Mouse (Mus musculus) adrenal gland, postnatal 25 days (tissue): ENCODE data around the gene Gprc5d. TPM values are rescaled to one million over a fixed set of nuclear protein-coding genes. Genes with fewer than 3 reads are reported as not detected.

Source experiments
- DNase-seq: peaks from one replicate; pipeline ENCODE4 v3.0.0; 2021; ENCODE audit warnings: mixed read lengths
- long read RNA-seq: library from polyadenylated mRNA; stranded (forward); transcript quantifications from one replicate; pipeline ENCODE4 v2.0.0, GENCODE M21; 2021
- total RNA-seq: library from RNA; stranded (reverse); gene quantifications from 2 replicates; pipeline ENCODE4 v1.2.3, GENCODE M21; 2021

The Gprc5d gene
- total RNA-seq: not detected in 2 replicates
- long read RNA-seq: 0 reads

GRCm38 (mm10) chr6:135118183-135118582 is at the start of gene Gprc5d:
Gene Gprc5d (minus strand): TSS chr6:135118283.
- DNase-seq: no peak

- no peak for DNase-seq
Observed at GRCm38 (mm10) chr6:135166712-135167111, 48.6 kb upstream of the Gprc5d start.

- no peak for DNase-seq
Observed at GRCm38 (mm10) chr6:135166262-135166661, 48.2 kb upstream of the Gprc5d start.

- no peak for DNase-seq
Observed at GRCm38 (mm10) chr6:135165706-135166105, 47.6 kb upstream of the Gprc5d start.

GRCm38 (mm10) chr6:135165191-135165590 is 47.1 kb upstream of the Gprc5d start:
- DNase-seq: no peak

- DNase-seq: no peak
Observed at GRCm38 (mm10) chr6:135162861-135163260, 44.8 kb upstream of the Gprc5d start.

DNA sequence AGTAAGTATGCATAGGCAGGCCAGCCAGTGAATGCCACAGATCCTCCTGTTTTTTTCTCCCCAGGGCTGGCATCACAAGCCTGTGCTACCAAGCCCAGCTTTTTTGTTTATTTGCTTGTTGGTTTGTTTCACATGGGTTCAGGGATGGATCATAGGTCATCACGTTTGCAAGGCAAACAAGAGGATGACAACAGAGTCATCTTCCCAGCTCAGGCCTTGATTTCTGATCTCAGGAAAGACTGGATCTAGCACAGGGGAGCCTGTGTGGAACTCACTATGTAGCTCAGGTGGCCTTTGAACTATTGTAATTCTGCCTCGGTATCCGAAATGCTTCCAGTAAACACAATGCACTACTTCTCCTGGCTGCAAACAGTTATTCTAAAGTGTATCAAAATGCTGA is 44.2 kb upstream of the Gprc5d start:
- no peak for DNase-seq

- no peak for DNase-seq
Observed at GRCm38 (mm10) chr6:135161356-135161755, 43.3 kb upstream of the Gprc5d start.

GRCm38 (mm10) chr6:135158509-135158908 is 40.4 kb upstream of the Gprc5d start:
- no peak for DNase-seq

- no peak for DNase-seq
Observed at GRCm38 (mm10) chr6:135157496-135157895, 39.4 kb upstream of the Gprc5d start.

DNA sequence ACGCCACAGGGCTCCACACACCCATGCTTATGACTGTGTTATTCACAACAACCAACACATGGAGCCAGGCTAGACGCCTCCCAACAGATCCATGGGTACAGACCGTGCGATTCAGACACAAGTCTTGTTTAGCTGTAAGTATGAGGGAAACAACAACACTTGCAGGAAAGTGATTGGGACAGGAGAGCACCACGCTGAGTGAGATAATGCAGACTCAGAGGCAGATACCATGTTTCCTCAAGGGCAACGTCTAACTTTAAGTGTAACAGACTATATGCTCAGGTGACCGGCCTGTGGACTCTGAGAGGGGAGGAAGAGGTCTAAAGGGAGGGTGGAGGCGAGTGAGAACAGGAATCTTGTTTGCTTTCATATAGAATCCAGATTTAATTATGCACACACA is 38.5 kb upstream of the Gprc5d start:
- no peak for DNase-seq

GRCm38 (mm10) chr6:135153719-135154118 is 35.6 kb upstream of the Gprc5d start:
- no peak for DNase-seq

GRCm38 (mm10) chr6:135150311-135150710 is 32.2 kb upstream of the Gprc5d start:
- DNase-seq: no peak

DNA sequence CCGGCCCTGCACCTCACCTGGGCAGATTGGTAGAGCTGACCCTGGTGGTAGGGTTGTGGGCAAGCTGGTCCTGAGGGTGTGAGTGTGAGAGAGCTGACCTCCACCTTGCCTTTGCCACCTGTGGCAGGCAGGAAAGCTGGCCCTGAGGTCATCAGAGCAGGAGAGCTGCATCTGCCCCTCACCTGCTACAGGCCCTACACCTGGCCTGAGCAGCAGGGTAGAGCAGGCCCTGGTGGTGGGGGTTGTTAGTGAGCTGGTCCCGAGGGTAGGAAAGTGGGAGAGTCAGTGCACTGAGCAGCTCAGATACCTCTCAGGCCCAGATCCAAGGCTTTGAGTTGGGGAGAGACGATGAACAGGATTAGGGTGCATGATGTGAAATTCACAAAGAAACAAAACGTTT is 31.6 kb upstream of the Gprc5d start:
- no peak for DNase-seq

GRCm38 (mm10) chr6:135149175-135149574 is 31.1 kb upstream of the Gprc5d start:
- no peak for DNase-seq

- DNase-seq: peak; percentile 35
Observed at GRCm38 (mm10) chr6:135148506-135148905, 30.4 kb upstream of the Gprc5d start.

DNA sequence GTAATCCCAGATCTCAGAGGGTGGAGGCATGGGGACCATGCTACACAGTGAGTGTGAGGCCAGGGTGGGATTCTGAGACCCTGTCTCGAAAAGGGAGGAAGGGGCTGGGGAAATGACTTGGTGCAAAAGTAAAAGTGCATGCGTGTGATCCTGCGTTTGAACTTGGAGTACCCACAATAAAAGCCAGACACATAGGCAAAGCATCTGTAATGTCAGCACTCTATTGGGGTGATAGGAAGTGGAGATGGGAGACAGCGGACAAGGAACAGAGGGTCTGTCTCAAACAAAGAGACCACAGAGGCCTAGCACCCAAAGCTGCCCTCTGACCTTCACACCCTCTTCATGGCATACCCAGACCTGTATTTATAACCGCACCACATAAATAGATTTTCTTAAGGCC is 27.9 kb upstream of the Gprc5d start:
- no peak for DNase-seq

GRCm38 (mm10) chr6:135144516-135144915 is 26.4 kb upstream of the Gprc5d start:
- peak; percentile 38 for DNase-seq

- no peak for DNase-seq
Observed at GRCm38 (mm10) chr6:135143151-135143550, 25.1 kb upstream of the Gprc5d start.

- DNase-seq: no peak
Observed at GRCm38 (mm10) chr6:135141451-135142147, 23.5 kb upstream of the Gprc5d start.

DNA sequence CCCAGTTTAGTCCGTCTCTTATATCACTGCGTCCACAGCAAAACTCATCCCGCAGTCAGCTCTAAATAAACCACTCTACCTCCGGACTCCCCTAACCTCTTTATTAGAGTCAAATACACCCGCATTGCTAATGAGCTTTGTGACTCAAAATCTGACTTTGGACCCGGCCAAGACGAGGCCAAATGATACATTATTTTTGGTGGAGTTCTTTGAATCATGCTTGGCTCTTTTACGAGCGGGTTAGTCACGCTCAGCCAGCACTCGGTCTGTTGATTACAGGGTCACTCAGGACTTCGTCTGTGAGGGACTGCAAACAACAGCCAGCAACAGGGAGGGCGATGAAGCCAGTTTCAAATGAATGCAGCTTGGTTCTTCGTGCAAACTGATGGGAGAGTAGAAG is 20.7 kb upstream of the Gprc5d start:
- peak; percentile 13 for DNase-seq

DNA sequence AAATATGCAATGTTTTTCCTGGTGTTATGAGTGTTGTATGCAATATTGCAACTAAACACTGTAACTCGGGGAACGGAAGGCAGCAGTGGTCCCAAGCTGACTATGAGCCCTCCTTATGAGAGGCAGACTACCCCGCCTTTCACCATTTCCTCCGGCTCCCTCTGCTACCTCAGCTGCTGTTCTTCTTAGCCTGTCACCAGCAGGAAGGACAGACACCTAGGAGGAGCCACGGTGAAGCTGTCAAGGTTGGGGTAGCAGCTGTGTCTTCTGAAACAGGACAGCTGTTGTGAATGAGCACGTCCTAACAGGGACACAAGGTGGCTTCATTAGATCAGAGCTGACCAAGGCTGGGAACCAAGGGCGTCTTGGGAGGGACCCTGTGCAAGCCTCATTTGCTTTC is 20.1 kb upstream of the Gprc5d start:
- no peak for DNase-seq

GRCm38 (mm10) chr6:135137736-135138135 is 19.7 kb upstream of the Gprc5d start:
- peak; percentile 15 for DNase-seq

GRCm38 (mm10) chr6:135136439-135137161 is 18.5 kb upstream of the Gprc5d start:
- DNase-seq: no peak
